Mouse (Mus musculus) hindbrain, embryonic 15.5 days (tissue): ENCODE data around the gene Gm8127. TPM values are rescaled to one million over a fixed set of nuclear protein-coding genes. Genes with fewer than 3 reads are reported as not detected.
"Not testable (repeated sequence)": the region's sequence is repeated elsewhere in the genome, so short reads cannot be mapped to it uniquely, and the experiment has no call there.

ENCODE experiments used
- ATAC-seq: fragments of 200-750 bp; cut with Nextera tagmentation; 2 replicates; pipeline ENCODE4 v1.8.0; 2017; ENCODE audit warnings: low read depth, moderate number of reproducible peaks, moderate TSS enrichment; ENCODE audit not compliant: low FRiP score
- H3K27ac ChIP-seq: fragments of 300-500 bp; sonication (generic); replicated peaks from 2 replicates; pipeline ENCODE4 v1.5.1; 2015; ENCODE audit warnings: mild to moderate bottlenecking, inconsistent platforms
- H3K27me3 ChIP-seq: fragments of 300-500 bp; sonication (generic); 2 replicates; pipeline ENCODE4 v1.6.1; 2015; ENCODE audit warnings: control low read depth, inconsistent platforms
- H3K36me3 ChIP-seq: fragments of 300-500 bp; sonication (generic); 2 replicates; pipeline ENCODE4 v1.6.1; 2015; ENCODE audit warnings: control low read depth, inconsistent platforms
- H3K4me1 ChIP-seq: fragments of 300-500 bp; sonication (generic); replicated peaks from 2 replicates; pipeline ENCODE4 v1.6.1; 2015; ENCODE audit warnings: control low read depth, inconsistent platforms
- H3K4me2 ChIP-seq: fragments of 300-500 bp; sonication (generic); 2 replicates; pipeline ENCODE4 v1.6.1; 2015; ENCODE audit warnings: moderate library complexity, mild to moderate bottlenecking, inconsistent platforms
- H3K4me3 ChIP-seq: fragments of 300-500 bp; sonication (generic); 2 replicates; pipeline ENCODE4 v1.5.1; 2015; ENCODE audit warnings: mild to moderate bottlenecking, inconsistent platforms
- H3K9ac ChIP-seq: fragments of 300-500 bp; sonication (generic); 2 replicates; pipeline ENCODE4 v1.6.1; 2015; ENCODE audit warnings: inconsistent platforms
- H3K9me3 ChIP-seq: fragments of 300-500 bp; sonication (generic); 2 replicates; pipeline ENCODE4 v1.6.1; 2016; ENCODE audit warnings: control low read depth, inconsistent platforms
- WGBS: fragments of 180-500 bp; shearing (Covaris S2); methylation state at CpG from one replicate; pipeline ENCODE4 v1.1.7; 2015; 5-methylcytosine and 5-hydroxymethylcytosine counted together
- polyA plus RNA-seq: library from polyadenylated mRNA; unstranded; fragments of >200 nt; fragmentation: Nextera tagmentation; extraction: Ambion mirVana; gene quantifications from 2 replicates; pipeline ENCODE4 v1.2.1, GENCODE M21; 2015

The Gm8127 gene
- not detected in 2 replicates for polyA plus RNA-seq

DNA sequence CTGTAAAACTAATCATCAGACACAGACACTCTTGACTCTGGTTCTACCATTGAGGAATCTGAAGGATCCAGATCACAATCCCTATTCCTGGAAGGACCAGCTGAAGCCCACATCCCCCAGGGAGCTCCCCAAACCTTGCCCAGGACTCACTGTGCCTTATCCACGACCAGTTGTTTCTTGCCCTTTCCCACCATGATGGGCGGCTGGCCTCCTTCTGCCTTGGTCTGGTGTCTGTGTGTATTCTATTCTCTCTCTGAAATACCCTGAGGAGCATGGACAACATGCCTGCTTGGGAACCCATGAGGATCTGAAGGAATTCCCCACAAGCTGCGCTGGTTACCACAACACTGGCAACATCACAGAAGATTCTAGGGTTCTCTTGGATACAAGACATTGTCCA is at the start of gene Gm8127:
Gene Gm8127 (minus strand): TSS at position 330 of the 400 bp plus-strand sequence.
- H3K9me3 ChIP-seq, H3K36me3 ChIP-seq, ATAC-seq, H3K4me1 ChIP-seq, H3K4me3 ChIP-seq, H3K27ac ChIP-seq, H3K9ac ChIP-seq, H3K27me3 ChIP-seq, H3K4me2 ChIP-seq: not testable (repeated sequence)
- WGBS, result 88% methylated on average over 3 of the region's 3 CpGs

DNA sequence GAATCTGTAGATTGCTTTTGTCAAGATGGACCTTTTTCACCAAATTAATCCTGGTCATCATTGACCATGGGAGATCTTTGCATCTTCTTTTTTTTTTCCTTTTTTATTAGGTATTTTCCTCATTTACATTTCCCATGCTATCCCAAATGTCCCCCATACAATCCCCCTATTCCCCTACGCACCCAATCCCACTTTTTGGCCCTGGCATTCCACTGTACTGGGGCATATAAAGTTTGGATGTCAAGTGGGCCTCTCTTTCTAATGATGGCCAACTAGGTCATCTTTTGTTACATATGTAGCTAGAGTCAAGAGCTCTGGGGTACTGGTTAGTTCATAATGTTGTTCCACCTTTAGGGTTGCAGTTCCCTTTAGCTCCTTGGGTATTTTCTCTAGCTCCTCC is 44.0 kb upstream of the Gm8127 start:
- not testable (repeated sequence) for H3K9me3 ChIP-seq, H3K9ac ChIP-seq, H3K27ac ChIP-seq, H3K36me3 ChIP-seq, H3K27me3 ChIP-seq, H3K4me1 ChIP-seq, ATAC-seq, H3K4me3 ChIP-seq, H3K4me2 ChIP-seq
- WGBS, result 76% methylated on average over 1 of the region's 1 CpGs

GRCm38 (mm10) chr14:43331362-43331880 is 37.8 kb upstream of the Gm8127 start:
- H3K9ac ChIP-seq, H3K36me3 ChIP-seq, H3K4me2 ChIP-seq, H3K4me1 ChIP-seq, H3K9me3 ChIP-seq, H3K4me3 ChIP-seq, H3K27me3 ChIP-seq, H3K27ac ChIP-seq, ATAC-seq: not testable (repeated sequence)
- WGBS, result 94% methylated on average over 11 of the region's 11 CpGs

DNA sequence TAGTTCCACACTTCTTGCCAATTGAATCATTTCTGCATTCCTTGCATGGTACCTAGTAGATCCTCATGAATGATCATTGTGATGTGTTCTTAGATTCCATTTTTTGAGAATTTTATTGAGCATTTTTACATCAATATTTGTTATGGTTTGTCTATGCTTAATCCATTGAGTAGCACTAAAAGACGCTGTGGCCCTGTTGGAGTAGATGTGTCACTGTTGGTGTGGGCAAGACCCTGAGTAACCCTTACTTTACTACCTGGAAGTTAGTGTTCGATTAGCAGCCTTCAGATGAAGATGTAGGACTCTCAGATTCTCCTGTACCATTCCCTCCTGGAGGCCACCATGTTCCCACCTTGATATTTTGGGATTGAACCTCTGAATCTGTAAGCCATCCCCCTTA is 35.0 kb upstream of the Gm8127 start:
- not testable (repeated sequence) for H3K27ac ChIP-seq, ATAC-seq, H3K4me1 ChIP-seq, H3K9ac ChIP-seq, H3K4me3 ChIP-seq, H3K4me2 ChIP-seq, H3K9me3 ChIP-seq, H3K36me3 ChIP-seq, H3K27me3 ChIP-seq
- 75% methylated on average over 2 of the region's 2 CpGs for WGBS

- H3K4me1 ChIP-seq, H3K36me3 ChIP-seq, H3K9me3 ChIP-seq, H3K4me2 ChIP-seq, H3K9ac ChIP-seq, H3K27ac ChIP-seq, H3K27me3 ChIP-seq, H3K4me3 ChIP-seq, ATAC-seq: not testable (repeated sequence)
These were observed 25.9 kb upstream of the Gm8127 start for GRCm38 (mm10) chr14:43319516-43319915.

DNA sequence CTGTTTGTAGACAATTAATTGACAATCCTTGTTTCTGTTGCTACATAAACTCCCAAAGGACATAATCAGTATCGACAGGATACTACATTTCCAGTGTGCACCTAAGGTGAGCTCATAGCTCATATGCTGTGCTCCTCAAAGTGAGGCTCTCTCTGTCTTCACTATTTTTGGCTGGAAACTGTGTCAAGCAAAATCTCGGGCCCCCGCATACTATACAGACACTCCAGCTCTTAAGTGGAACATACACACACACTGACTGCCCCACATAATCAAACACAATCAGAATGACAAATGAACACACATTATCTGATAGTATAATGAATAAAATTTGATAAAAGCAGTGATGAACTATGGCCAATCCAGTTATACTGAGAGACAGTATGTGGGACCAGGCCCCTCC is 15.0 kb downstream of the Gm8127 start:
- WGBS, result 90% methylated on average over 3 of the region's 3 CpGs
- ATAC-seq, H3K27ac ChIP-seq, H3K9ac ChIP-seq, H3K4me2 ChIP-seq, H3K36me3 ChIP-seq, H3K9me3 ChIP-seq, H3K27me3 ChIP-seq, H3K4me1 ChIP-seq, H3K4me3 ChIP-seq: not testable (repeated sequence)

GRCm38 (mm10) chr14:43278146-43278545 is 15.5 kb downstream of the Gm8127 start:
- H3K4me1 ChIP-seq, H3K9ac ChIP-seq, H3K4me3 ChIP-seq, ATAC-seq, H3K36me3 ChIP-seq, H3K4me2 ChIP-seq, H3K9me3 ChIP-seq, H3K27me3 ChIP-seq, H3K27ac ChIP-seq: not testable (repeated sequence)
- 80% methylated on average over 4 of the region's 4 CpGs for WGBS

DNA sequence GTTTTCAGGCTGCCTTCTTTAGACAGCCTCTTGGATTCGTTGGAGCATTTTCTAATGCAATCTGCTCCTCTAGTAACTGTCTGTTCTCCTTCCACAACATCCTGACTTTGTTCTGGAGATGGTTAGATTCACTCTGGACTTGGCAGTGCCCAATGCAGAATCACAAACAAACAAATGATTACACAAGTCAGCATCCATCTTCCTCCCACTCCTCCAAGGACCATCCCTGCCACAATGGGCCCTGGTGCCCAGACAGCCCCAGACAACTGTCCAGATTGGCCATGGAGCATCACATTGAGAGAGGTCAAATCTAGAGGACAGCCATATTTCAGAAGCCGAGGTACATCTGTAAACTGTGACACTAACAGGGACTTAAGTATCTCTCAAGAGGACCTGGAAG is 16.2 kb downstream of the Gm8127 start:
- H3K4me1 ChIP-seq, H3K4me2 ChIP-seq, H3K4me3 ChIP-seq, H3K27ac ChIP-seq, H3K36me3 ChIP-seq, ATAC-seq, H3K9ac ChIP-seq, H3K9me3 ChIP-seq, H3K27me3 ChIP-seq: not testable (repeated sequence)
- WGBS, result 56% methylated on average over 2 of the region's 2 CpGs

DNA sequence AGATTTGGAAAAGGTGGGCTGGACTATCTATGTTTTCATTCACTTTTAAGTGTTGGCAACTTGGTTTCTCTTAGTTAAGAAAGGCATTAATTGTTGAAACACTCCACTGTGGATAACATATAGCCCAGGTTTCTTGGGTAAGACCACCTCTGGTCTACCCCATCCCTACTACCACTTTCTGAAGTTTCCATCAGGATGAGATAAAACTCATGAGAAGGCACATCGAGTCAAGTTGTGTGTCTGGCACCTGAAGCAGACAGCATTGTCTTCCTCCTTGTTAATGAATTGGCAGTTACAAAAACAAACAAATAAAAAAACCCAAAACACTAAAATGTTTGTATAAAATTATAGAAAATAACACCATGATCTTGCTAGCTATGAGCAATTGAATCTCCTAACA is 17.9 kb downstream of the Gm8127 start:
- not testable (repeated sequence) for ATAC-seq, H3K36me3 ChIP-seq, H3K9ac ChIP-seq, H3K27me3 ChIP-seq, H3K4me3 ChIP-seq, H3K4me2 ChIP-seq, H3K27ac ChIP-seq, H3K4me1 ChIP-seq, H3K9me3 ChIP-seq
- 92% methylated on average over 1 of the region's 1 CpGs for WGBS

DNA sequence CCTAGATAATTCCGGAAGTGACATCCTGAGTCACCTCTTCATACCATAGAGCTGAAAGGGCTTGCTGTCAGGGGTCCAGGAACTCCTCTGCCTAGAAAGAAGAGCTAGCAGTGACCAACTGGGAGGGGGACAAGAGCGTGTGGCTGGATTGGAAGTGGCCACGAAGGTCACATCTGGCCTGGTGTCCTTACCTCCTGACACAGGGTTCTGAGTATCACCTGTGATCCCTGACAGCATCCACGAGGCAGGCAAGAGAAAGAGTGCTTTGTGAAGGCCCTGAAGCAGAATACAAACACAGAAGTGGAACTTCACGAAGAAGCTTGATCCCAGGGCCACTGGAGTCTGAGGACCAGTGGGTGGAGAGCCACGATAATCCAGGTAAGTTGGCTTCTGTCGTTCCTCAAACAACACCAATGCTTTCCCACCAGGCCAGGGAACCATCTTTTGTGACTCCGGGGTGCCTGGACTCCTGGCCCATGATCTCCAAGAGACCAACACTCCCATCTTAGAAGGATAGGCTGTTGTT is 18.6 kb downstream of the Gm8127 start, which contains the start of gene Gm9732:
Gene Gm9732 (plus strand): TSS at position 51 of the 526 bp plus-strand sequence.
- H3K27me3 ChIP-seq, H3K4me1 ChIP-seq, ATAC-seq, H3K27ac ChIP-seq, H3K9me3 ChIP-seq, H3K9ac ChIP-seq, H3K36me3 ChIP-seq, H3K4me2 ChIP-seq, H3K4me3 ChIP-seq: not testable (repeated sequence)
- 90% methylated on average over 8 of the region's 8 CpGs for WGBS

GRCm38 (mm10) chr14:43273161-43273560 is 20.5 kb downstream of the Gm8127 start:
- H3K9ac ChIP-seq, H3K4me1 ChIP-seq, H3K4me3 ChIP-seq, H3K4me2 ChIP-seq, H3K9me3 ChIP-seq, H3K27me3 ChIP-seq, ATAC-seq, H3K36me3 ChIP-seq, H3K27ac ChIP-seq: not testable (repeated sequence)
- 80% methylated on average over 1 of the region's 1 CpGs for WGBS

GRCm38 (mm10) chr14:43269211-43269610 is 24.4 kb downstream of the Gm8127 start:
- not testable (repeated sequence) for ATAC-seq, H3K9ac ChIP-seq, H3K9me3 ChIP-seq, H3K27ac ChIP-seq, H3K27me3 ChIP-seq, H3K4me3 ChIP-seq, H3K4me2 ChIP-seq, H3K36me3 ChIP-seq, H3K4me1 ChIP-seq
- 81% methylated on average over 3 of the region's 3 CpGs for WGBS

GRCm38 (mm10) chr14:43268521-43269084 is 25.0 kb downstream of the Gm8127 start:
- not testable (repeated sequence) for H3K4me2 ChIP-seq, ATAC-seq, H3K27ac ChIP-seq, H3K4me3 ChIP-seq, H3K9ac ChIP-seq, H3K27me3 ChIP-seq, H3K36me3 ChIP-seq, H3K4me1 ChIP-seq, H3K9me3 ChIP-seq
- WGBS, result 56% methylated on average over 2 of the region's 2 CpGs
